Mouse (Mus musculus): ENCODE data around the gene Inf2. TPM values are rescaled to one million over a fixed set of nuclear protein-coding genes. Genes with fewer than 3 reads are reported as not detected.

The Inf2 gene
- polyA plus RNA-seq, 1 experiment = 2.9 TPM

DNA sequence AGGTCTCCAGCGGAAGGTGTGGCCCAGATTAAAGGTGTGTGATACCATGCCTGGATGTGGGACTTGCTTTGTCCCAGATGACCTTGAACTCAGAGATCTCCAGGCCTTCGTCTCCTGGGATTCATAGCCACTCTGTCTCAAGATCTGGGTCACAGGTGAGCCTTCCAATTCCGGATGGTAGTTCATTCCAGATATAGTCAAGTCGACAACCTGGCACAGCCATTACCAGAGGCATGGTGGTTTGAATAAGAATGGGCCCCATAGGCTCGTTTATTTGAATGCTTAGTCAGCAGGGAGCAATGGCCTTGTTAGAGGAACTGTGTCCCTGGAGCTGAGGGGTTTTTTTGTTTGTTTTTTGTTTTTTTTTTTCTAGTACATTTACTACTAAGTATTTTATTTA, 31.4 kb upstream of the Inf2 start:
- no peaks in the 10 kb centered on the region for H3K36me3 ChIP-seq (ENCODE audit: control insufficient read depth, insufficient read depth, low read length)
- peaks cover 6% of the 10 kb centered on the region for H3K4me1 ChIP-seq (ENCODE audit: control insufficient read depth, insufficient read depth, low read length)
- TF ChIP-seq CTCF (IDR thresholded peaks at IDR 0.05; ENCODE audit: control insufficient read depth, insufficient read depth, insufficient replicate concordance, low read depth, low read length) (no peak), POLR2A (IDR thresholded peaks at IDR 0.05; ENCODE audit: control insufficient read depth, low read depth, low read length) (no peak)
- H3K4me3 ChIP-seq (ENCODE audit: control insufficient read depth, low read depth, low read length) = no peak overlapping the region
- H3K27ac ChIP-seq (ENCODE audit: control insufficient read depth, insufficient read depth, low read depth, low read length) = no peak overlapping the region
- no peaks in the 10 kb centered on the region for H3K27me3 ChIP-seq (ENCODE audit: control insufficient read depth, insufficient read depth, low read length)

DNA sequence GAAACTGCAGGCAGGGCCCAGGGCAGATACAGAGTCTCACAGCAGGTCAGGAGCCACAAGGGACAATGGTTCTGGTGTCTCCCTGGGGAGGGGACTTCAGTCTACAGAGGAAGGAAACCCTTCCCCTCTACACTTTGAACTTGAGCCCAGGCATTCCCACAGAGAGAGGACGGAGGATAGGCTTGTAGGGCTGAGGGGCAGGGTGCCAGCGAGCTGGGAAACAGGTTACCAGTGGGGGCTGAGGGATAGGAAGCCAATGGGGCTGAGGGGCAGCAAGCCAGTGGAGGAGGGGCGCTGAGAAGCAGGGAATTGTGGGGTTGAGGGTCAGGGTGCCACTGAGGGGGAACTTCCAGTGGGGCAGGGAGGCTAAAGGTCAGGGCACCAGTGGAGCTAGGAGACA, 29.4 kb upstream of the Inf2 start:
- H3K4me3 ChIP-seq (ENCODE audit: control insufficient read depth, low read depth, low read length) = no peak overlapping the region
- no peaks in the 10 kb centered on the region for H3K36me3 ChIP-seq (ENCODE audit: control insufficient read depth, insufficient read depth, low read length)
- H3K4me1 ChIP-seq (ENCODE audit: control insufficient read depth, insufficient read depth, low read length) = peaks cover 4% of the 10 kb centered on the region; the same call in 1 of the 2 replicates
- H3K27ac ChIP-seq (ENCODE audit: control insufficient read depth, insufficient read depth, low read depth, low read length) = no peak overlapping the region
- no peaks in the 10 kb centered on the region for H3K27me3 ChIP-seq (ENCODE audit: control insufficient read depth, insufficient read depth, low read length)
- no peak for TF ChIP-seq POLR2A (IDR thresholded peaks at IDR 0.05; ENCODE audit: control insufficient read depth, low read depth, low read length)
- TF ChIP-seq CTCF (IDR thresholded peaks at IDR 0.05; ENCODE audit: control insufficient read depth, insufficient read depth, insufficient replicate concordance, low read depth, low read length) = no peak

DNA sequence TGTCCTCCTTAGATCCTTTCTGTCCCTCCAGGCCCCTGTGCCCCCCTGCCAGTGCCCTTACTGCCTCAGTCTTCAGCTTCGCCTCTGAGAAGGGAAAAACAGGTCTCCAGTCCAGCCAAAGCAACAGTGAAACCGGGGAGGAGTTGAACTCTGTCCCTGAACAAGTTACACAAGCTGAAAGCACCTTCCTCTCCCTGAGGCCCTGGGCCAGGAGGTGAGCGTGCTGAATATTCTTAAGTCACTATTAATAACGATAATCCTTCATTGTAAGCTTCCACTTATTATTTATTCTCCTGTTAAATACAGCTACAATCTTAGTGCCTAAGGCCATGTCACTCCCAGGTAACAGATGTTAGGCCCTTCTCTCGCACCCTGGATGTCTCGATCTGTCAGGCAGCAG, 28.9 kb upstream of the Inf2 start:
- no peaks in the 10 kb centered on the region for H3K36me3 ChIP-seq (ENCODE audit: control insufficient read depth, insufficient read depth, low read length)
- no peaks in the 10 kb centered on the region for H3K27me3 ChIP-seq (ENCODE audit: control insufficient read depth, insufficient read depth, low read length)
- H3K4me1 ChIP-seq (ENCODE audit: control insufficient read depth, insufficient read depth, low read length) = peaks cover 4% of the 10 kb centered on the region; the same call in 1 of the 2 replicates
- no peak overlapping the region for H3K4me3 ChIP-seq (ENCODE audit: control insufficient read depth, low read depth, low read length)
- no peak overlapping the region for H3K27ac ChIP-seq (ENCODE audit: control insufficient read depth, insufficient read depth, low read depth, low read length)
- TF ChIP-seq POLR2A (IDR thresholded peaks at IDR 0.05; ENCODE audit: control insufficient read depth, low read depth, low read length) (no peak), CTCF (IDR thresholded peaks at IDR 0.05; ENCODE audit: control insufficient read depth, insufficient read depth, insufficient replicate concordance, low read depth, low read length) (no peak)

DNA sequence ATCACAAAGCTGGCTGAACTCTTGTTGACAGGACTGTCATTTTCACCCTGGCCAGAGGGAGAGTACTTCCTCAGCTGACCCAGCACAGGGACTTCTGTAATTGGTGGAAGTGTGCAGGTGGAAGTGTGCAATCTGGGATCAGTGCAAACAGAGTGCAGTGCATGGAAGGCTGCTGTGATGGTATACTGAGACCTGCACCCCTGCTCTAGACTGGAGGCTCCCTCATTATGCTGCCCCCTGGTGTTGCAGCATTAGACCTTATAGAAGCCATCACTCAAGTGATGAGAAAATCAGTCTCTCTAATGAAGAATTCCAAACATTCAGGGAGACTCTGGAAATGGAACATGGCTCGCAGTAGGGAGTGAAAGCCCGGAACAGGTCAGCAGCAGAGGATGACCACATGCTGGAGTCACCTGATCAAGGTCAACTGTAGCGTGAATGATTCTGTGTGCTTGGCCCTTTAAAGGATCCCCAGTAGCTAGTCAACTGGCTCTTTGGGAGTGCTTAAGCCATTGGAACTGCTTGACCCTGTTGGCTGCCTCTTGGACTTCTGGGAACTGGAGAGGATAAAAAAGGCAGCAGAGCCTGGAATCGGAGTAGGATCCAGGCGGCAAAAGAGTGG, 28.3 kb upstream of the Inf2 start:
- TF ChIP-seq CTCF (IDR thresholded peaks at IDR 0.05; ENCODE audit: control insufficient read depth, insufficient read depth, insufficient replicate concordance, low read depth, low read length) = no peak; the same call in 1 of the 2 replicates
- TF ChIP-seq POLR2A (IDR thresholded peaks at IDR 0.05; ENCODE audit: control insufficient read depth, low read depth, low read length) = no peak
- Histone ChIP-seq H3K4me3 (ENCODE audit: control insufficient read depth, low read depth, low read length) (no peak overlapping the region), H3K27ac (ENCODE audit: control insufficient read depth, insufficient read depth, low read depth, low read length) (no peak overlapping the region), H3K36me3 (ENCODE audit: control insufficient read depth, insufficient read depth, low read length) (no peaks in the 10 kb centered on the region), H3K4me1 (ENCODE audit: control insufficient read depth, insufficient read depth, low read length) (no peaks in the 10 kb centered on the region; the same call in 1 of the 2 replicates), H3K27me3 (ENCODE audit: control insufficient read depth, insufficient read depth, low read length) (no peaks in the 10 kb centered on the region)

DNA sequence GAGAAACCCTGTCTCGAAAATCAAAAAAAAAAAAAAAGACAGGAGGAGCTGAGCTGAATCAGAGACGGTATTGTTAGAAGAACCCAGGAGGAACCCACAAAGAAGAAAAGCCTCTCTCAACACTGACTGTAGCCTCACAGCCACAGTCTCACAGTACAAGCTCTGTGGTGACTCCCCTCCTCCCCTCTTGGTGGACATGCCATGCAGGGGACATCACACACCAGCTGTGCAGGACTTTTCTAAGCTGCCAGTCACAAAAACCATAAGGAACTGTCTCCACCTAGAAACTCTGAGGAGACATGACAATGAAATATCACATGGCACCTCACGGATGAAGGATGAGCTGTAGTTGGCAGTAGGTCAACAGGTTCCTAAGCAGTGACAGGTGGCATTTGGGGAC, 27.4 kb upstream of the Inf2 start:
- no peaks in the 10 kb centered on the region; the same call in 1 of the 2 replicates for H3K4me1 ChIP-seq (ENCODE audit: control insufficient read depth, insufficient read depth, low read length)
- no peaks in the 10 kb centered on the region for H3K27me3 ChIP-seq (ENCODE audit: control insufficient read depth, insufficient read depth, low read length)
- H3K36me3 ChIP-seq (ENCODE audit: control insufficient read depth, insufficient read depth, low read length) = no peaks in the 10 kb centered on the region
- no peak overlapping the region for H3K27ac ChIP-seq (ENCODE audit: control insufficient read depth, insufficient read depth, low read depth, low read length)
- TF ChIP-seq CTCF (IDR thresholded peaks at IDR 0.05; ENCODE audit: control insufficient read depth, insufficient read depth, insufficient replicate concordance, low read depth, low read length) (no peak), POLR2A (IDR thresholded peaks at IDR 0.05; ENCODE audit: control insufficient read depth, low read depth, low read length) (no peak)
- H3K4me3 ChIP-seq (ENCODE audit: control insufficient read depth, low read depth, low read length) = no peak overlapping the region

DNA sequence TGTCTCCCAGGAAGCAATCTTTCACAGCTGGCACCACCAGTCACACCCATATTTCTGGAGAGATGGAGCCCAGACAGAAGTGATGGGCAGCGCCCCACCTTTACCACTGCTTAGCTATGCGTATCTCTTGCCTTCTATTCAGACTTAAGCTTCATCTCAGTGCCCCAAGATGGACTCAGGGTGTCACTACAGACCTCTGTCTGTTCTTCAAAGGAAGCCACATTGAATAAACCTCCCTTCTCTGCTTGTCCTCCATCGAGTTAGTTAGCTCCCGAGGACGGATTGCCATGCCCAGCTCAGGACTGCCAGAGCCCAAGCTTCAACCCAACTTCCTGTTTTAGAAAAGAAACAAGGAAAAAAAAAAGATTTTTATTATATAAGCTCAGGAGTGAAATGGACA, 26.1 kb upstream of the Inf2 start:
- Histone ChIP-seq H3K27me3 (ENCODE audit: control insufficient read depth, insufficient read depth, low read length) (no peaks in the 10 kb centered on the region), H3K27ac (ENCODE audit: control insufficient read depth, insufficient read depth, low read depth, low read length) (no peak overlapping the region), H3K36me3 (ENCODE audit: control insufficient read depth, insufficient read depth, low read length) (no peaks in the 10 kb centered on the region), H3K4me1 (ENCODE audit: control insufficient read depth, insufficient read depth, low read length) (no peaks in the 10 kb centered on the region), H3K4me3 (ENCODE audit: control insufficient read depth, low read depth, low read length) (no peak overlapping the region)
- no peak for TF ChIP-seq CTCF (IDR thresholded peaks at IDR 0.05; ENCODE audit: control insufficient read depth, insufficient read depth, insufficient replicate concordance, low read depth, low read length)
- no peak for TF ChIP-seq POLR2A (IDR thresholded peaks at IDR 0.05; ENCODE audit: control insufficient read depth, low read depth, low read length)

DNA sequence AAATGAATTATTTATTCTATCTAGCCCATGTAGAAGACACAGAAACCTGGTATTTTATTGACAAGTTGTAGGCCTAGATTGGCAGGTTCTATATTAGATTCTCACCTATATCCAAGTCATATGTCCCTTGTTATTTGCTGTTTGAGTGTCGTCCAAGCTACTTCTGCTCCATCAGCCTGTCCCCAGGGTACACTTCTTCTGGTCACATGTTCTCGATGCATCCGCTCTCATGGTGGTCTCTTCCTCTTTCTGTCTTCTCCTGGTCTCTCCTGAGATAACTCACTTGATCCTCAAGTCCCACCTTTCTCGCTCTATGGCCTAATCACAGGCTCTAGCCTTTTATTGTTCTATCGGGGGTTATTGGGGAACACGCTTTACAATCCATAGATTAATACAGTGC, 25.6 kb upstream of the Inf2 start:
- no peak overlapping the region for H3K27ac ChIP-seq (ENCODE audit: control insufficient read depth, insufficient read depth, low read depth, low read length)
- H3K27me3 ChIP-seq (ENCODE audit: control insufficient read depth, insufficient read depth, low read length) = no peaks in the 10 kb centered on the region
- H3K36me3 ChIP-seq (ENCODE audit: control insufficient read depth, insufficient read depth, low read length) = no peaks in the 10 kb centered on the region
- H3K4me3 ChIP-seq (ENCODE audit: control insufficient read depth, low read depth, low read length) = no peak overlapping the region
- H3K4me1 ChIP-seq (ENCODE audit: control insufficient read depth, insufficient read depth, low read length) = no peaks in the 10 kb centered on the region
- no peak for TF ChIP-seq POLR2A (IDR thresholded peaks at IDR 0.05; ENCODE audit: control insufficient read depth, low read depth, low read length)
- TF ChIP-seq CTCF (IDR thresholded peaks at IDR 0.05; ENCODE audit: control insufficient read depth, insufficient read depth, insufficient replicate concordance, low read depth, low read length) = no peak
